Mouse (Mus musculus): ENCODE measurements at regions not wholly inside any gene's neighbourhood (a gene's known extent, or its start where the extent isn't known, plus 50 kb on each side); places are given as distances from the start of the nearest gene placed in this dataset.

DNA sequence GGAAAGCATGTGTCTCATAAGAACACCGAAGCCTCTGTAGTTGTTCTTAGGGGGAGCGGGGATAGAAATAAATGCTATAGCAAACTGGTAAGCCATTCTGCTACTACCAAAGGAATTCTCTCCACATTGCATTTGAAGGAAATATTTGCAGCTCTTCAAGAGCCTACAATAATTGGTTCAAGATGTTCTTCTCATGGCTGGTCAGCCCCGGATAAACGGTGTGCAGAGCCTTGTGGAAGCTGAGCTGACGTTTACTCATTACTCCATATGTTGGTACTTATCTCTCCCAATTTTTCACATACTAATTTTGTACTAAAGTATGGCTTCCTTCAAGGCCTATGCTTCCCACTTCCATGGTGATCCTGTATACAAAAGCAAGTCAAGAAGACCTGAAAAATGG, 317.0 kb downstream of the Tex13c3 start:
- Histone ChIP-seq H3K27ac (ENCODE audit: low read length) (no peak overlapping the region), H3K27me3 (ENCODE audit: control insufficient read depth, insufficient read depth, low read length) (no peaks in the 10 kb centered on the region), H3K4me1 (ENCODE audit: control insufficient read depth, insufficient read depth, low read length) (no peaks in the 10 kb centered on the region), H3K9me3 (replicated peaks; ENCODE audit: control insufficient read depth, low read length) (no peaks in the 10 kb centered on the region), H3K4me3 (ENCODE audit: low read length) (no peak overlapping the region), H3K4me2 (ENCODE audit: low read depth, low read length) (no peak overlapping the region), H3K9ac (ENCODE audit: low read length) (no peak overlapping the region), H3K36me3 (ENCODE audit: control insufficient read depth, insufficient read depth) (no peaks in the 10 kb centered on the region)
- WGBS = 83% methylated on average over 5 of the region's 5 CpGs
- ATAC-seq (replicated peaks; ENCODE audit: extremely low read depth, insufficient read depth, low FRiP score) = no peak

DNA sequence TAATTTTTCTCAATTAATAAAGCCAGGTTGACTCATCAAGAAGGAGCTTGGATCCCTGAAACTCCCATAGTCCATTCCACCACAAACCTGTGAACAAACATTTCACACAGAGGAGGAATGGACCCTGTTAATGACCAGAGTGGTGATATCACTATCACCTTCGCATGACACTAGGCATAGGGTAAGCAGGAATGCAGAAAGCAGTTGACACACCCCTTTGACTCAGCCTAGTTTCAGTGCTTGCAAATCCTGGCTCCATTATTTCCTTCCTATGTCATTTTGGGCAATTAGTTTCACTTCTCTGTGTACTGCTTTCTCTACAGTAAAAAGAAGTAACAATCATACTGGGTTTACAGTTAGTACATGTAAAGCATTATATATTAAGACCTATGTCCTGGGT, 318.2 kb downstream of the Tex13c3 start:
- no peak for ATAC-seq (replicated peaks; ENCODE audit: extremely low read depth, insufficient read depth, low FRiP score)
- Histone ChIP-seq H3K27ac (ENCODE audit: low read length) (no peak overlapping the region), H3K9me3 (replicated peaks; ENCODE audit: control insufficient read depth, low read length) (no peaks in the 10 kb centered on the region), H3K4me1 (ENCODE audit: control insufficient read depth, insufficient read depth, low read length) (no peaks in the 10 kb centered on the region), H3K4me3 (ENCODE audit: low read length) (no peak overlapping the region), H3K27me3 (ENCODE audit: control insufficient read depth, insufficient read depth, low read length) (no peaks in the 10 kb centered on the region), H3K9ac (ENCODE audit: low read length) (no peak overlapping the region), H3K4me2 (ENCODE audit: low read depth, low read length) (no peak overlapping the region), H3K36me3 (ENCODE audit: control insufficient read depth, insufficient read depth) (no peaks in the 10 kb centered on the region)
- 35% methylated on average over 1 of the region's 1 CpGs for WGBS

DNA sequence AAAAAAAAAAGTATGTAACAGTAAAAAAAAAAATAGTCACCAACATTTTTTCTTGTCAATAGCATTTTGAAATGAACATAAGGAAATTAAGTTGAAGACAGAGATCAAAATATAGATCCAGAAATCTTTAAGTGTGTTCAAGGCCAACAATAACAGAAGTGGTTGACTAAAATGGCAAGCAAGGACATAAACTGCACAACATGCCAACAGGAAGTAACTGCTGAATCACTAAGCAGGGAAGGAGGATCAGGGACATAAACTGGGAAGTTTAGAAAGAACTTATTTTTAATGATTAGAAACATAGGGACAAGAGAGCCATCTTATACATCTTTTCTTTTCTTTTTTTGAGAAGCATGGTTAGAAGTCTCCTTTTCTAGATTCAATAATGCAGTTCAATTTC, 318.8 kb downstream of the Tex13c3 start:
- Histone ChIP-seq H3K4me3 (ENCODE audit: low read length) (no peak overlapping the region), H3K9me3 (replicated peaks; ENCODE audit: control insufficient read depth, low read length) (no peaks in the 10 kb centered on the region), H3K27ac (ENCODE audit: low read length) (no peak overlapping the region)

DNA sequence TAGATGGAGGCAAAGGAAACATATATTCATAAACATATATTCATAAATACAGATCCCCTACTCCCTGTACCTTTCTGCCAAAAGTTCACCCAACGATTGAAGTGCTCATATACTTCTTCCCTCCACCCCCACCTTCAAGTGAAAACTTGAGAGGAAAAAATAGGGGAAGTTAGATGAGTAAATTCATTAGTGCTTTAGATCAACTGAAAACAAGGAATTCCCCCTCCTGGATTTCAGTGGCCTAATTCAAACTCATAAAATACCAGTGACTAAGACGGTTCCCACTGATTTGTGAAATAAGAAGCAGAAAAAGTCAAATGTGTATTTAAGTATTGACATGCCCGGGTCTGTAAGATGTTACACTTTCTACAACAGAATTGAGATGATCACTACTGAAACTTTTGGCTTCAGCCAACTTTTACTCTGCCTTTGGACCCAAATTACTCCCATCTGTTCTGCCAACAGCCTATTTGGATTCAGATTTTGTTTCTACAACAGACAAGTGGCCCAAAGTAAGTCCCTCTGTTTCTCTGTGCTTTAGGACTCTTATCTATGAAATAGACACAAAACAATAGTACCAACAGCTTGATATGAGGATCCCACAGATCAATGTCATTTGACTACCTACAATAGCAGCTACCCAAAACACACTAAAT, 320.7 kb downstream of the Tex13c3 start:
- WGBS = 63% methylated on average over 3 of the region's 3 CpGs
- no peak for ATAC-seq (replicated peaks; ENCODE audit: extremely low read depth, insufficient read depth, low FRiP score)
- Histone ChIP-seq H3K9me3 (replicated peaks; ENCODE audit: control insufficient read depth, low read length) (no peaks in the 10 kb centered on the region), H3K4me1 (ENCODE audit: control insufficient read depth, insufficient read depth, low read length) (no peaks in the 10 kb centered on the region), H3K4me3 (ENCODE audit: low read length) (no peak overlapping the region), H3K4me2 (ENCODE audit: low read depth, low read length) (no peak overlapping the region), H3K36me3 (ENCODE audit: control insufficient read depth, insufficient read depth) (no peaks in the 10 kb centered on the region), H3K27me3 (ENCODE audit: control insufficient read depth, insufficient read depth, low read length) (no peaks in the 10 kb centered on the region), H3K9ac (ENCODE audit: low read length) (no peak overlapping the region), H3K27ac (ENCODE audit: low read length) (no peak overlapping the region)

More for the DNA sequence above, 318.8 kb downstream of the Tex13c3 start:
- ATAC-seq (replicated peaks; ENCODE audit: extremely low read depth, insufficient read depth, low FRiP score) = no peak
- no peaks in the 10 kb centered on the region for H3K4me1 ChIP-seq (ENCODE audit: control insufficient read depth, insufficient read depth, low read length)
- H3K36me3 ChIP-seq (ENCODE audit: control insufficient read depth, insufficient read depth) = no peaks in the 10 kb centered on the region
- no peaks in the 10 kb centered on the region for H3K27me3 ChIP-seq (ENCODE audit: control insufficient read depth, insufficient read depth, low read length)
- no peak overlapping the region for H3K9ac ChIP-seq (ENCODE audit: low read length)
- H3K4me2 ChIP-seq (ENCODE audit: low read depth, low read length) = no peak overlapping the region

DNA sequence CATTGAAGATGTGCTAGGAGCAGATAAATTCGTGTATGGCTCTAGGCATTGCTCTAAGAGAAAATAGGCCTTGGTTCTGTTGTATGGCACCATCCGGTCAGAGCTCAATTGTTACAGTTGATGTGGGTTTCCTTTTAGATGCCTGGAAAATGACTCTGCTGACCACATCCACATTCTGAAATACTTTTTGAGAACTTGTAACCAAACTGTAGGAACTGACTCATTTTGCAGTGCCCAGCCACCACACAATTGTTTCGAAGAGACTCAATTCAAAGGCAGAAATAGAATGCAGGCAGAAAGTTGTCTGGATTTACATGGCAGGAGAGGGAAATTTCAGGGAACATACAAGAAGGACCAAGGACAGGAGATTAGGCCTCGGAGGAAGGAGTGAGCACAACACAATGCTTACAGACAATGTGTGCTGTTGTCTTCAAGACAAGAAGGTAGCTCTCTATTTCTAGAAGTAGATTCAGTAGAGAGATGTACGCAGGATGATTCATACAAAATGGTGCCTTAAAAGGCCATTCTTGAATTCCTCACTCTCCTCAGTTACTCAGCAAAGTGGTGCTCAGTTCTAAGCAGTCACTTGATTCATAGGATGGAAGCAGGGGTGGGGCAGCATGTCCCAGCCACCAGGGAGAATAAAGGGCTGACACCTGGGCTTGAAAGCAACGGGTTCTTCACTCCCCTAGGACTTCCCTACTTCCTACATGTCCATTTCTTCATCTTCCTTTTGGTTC, 323.5 kb downstream of the Tex13c3 start:
- Histone ChIP-seq H3K36me3 (ENCODE audit: control insufficient read depth, insufficient read depth) (no peaks in the 10 kb centered on the region), H3K4me3 (ENCODE audit: low read length) (no peak overlapping the region), H3K27ac (ENCODE audit: low read length) (no peak overlapping the region), H3K4me1 (ENCODE audit: control insufficient read depth, insufficient read depth, low read length) (no peaks in the 10 kb centered on the region), H3K9ac (ENCODE audit: low read length) (no peak overlapping the region), H3K27me3 (ENCODE audit: control insufficient read depth, insufficient read depth, low read length) (no peaks in the 10 kb centered on the region), H3K4me2 (ENCODE audit: low read depth, low read length) (no peak overlapping the region), H3K9me3 (replicated peaks; ENCODE audit: control insufficient read depth, low read length) (no peaks in the 10 kb centered on the region)
- ATAC-seq (replicated peaks; ENCODE audit: extremely low read depth, insufficient read depth, low FRiP score) = no peak
- WGBS = 70% methylated on average over 6 of the region's 6 CpGs

DNA sequence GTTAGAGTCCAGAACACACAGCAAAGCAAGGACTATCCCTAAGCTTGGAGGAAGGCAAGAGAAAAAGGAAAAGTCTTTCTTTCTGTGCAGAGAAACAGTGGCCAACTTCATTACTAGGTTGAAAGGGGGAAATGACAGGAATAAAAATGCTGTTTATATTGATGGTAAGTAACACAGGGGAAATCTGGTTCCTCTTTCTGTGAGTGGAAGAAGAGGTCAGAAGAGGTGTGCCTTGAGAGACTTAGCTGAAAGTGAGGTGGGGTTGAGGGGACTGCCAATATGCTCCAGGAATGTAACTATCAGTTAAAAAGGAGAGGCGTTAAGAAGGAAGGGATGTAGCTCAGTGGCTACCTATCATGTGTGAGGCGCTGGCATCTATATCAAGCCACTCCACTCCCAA, 327.5 kb downstream of the Tex13c3 start:
- Histone ChIP-seq H3K9ac (ENCODE audit: low read length) (no peak overlapping the region), H3K36me3 (ENCODE audit: control insufficient read depth, insufficient read depth) (no peaks in the 10 kb centered on the region), H3K27ac (ENCODE audit: low read length) (no peak overlapping the region), H3K4me1 (ENCODE audit: control insufficient read depth, insufficient read depth, low read length) (no peaks in the 10 kb centered on the region), H3K9me3 (replicated peaks; ENCODE audit: control insufficient read depth, low read length) (no peaks in the 10 kb centered on the region), H3K4me2 (ENCODE audit: low read depth, low read length) (no peak overlapping the region), H3K4me3 (ENCODE audit: low read length) (no peak overlapping the region), H3K27me3 (ENCODE audit: control insufficient read depth, insufficient read depth, low read length) (no peaks in the 10 kb centered on the region)
- 54% methylated on average over 2 of the region's 2 CpGs for WGBS
- ATAC-seq (replicated peaks; ENCODE audit: extremely low read depth, insufficient read depth, low FRiP score) = no peak

DNA sequence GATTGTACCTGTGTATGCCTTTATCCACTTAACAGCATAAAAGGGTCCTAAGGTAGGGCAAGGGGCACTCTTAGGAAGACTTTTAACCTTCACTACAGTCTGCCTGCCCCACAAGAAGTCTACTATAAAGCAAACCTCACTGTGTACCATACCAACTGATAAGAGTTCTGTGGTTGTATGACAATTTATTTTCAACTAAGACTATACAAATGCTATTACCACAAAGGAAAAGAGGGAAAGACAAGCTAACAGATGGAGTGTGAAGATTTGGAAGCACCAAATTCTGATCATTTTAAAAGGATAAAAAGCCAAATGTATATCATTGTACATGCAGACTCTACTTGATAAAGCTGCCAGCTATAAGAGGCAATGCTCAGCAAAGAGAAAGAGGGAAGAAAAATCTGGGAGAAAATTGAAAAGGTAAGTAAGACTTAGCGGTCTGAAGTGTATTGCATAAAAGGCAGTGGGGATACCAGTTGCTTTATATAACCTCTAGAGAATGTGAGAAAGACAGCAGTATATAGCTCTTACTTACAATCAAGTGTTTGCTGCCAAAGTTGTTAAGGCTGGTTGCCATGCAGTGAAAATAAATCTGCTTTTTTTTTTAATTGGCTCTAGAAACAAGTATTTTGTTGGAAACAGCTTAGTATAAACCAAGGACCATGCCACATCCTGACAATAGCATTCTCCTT, 328.8 kb downstream of the Tex13c3 start:
- Histone ChIP-seq H3K4me2 (ENCODE audit: low read depth, low read length) (no peak overlapping the region), H3K9ac (ENCODE audit: low read length) (no peak overlapping the region), H3K4me3 (ENCODE audit: low read length) (no peak overlapping the region), H3K27ac (ENCODE audit: low read length) (no peak overlapping the region), H3K36me3 (ENCODE audit: control insufficient read depth, insufficient read depth) (no peaks in the 10 kb centered on the region), H3K4me1 (ENCODE audit: control insufficient read depth, insufficient read depth, low read length) (no peaks in the 10 kb centered on the region), H3K27me3 (ENCODE audit: control insufficient read depth, insufficient read depth, low read length) (no peaks in the 10 kb centered on the region), H3K9me3 (replicated peaks; ENCODE audit: control insufficient read depth, low read length) (no peaks in the 10 kb centered on the region)
- no peak for ATAC-seq (replicated peaks; ENCODE audit: extremely low read depth, insufficient read depth, low FRiP score)
- 86% methylated on average over 1 of the region's 1 CpGs for WGBS

DNA sequence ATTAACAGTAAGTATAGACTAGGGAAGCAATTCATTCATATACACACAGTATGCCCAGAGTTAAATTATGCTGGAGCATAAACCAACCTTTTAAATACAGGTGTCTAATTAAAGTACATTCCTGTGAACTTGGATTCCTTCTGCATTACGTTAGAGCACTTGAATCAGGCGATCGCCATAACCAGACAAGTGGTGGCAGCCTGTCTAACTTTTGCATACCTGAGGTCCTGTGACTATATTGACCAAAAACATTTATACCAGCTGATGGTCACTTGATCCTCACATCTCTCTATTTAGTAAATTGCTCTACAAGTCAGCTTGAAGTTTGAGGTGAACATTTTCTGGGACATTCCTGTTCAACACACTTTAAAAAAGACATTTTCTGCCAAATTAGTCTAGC, 330.5 kb downstream of the Tex13c3 start:
- no peak overlapping the region for H3K9ac ChIP-seq (ENCODE audit: low read length)
- no peak for ATAC-seq (replicated peaks; ENCODE audit: extremely low read depth, insufficient read depth, low FRiP score)

DNA sequence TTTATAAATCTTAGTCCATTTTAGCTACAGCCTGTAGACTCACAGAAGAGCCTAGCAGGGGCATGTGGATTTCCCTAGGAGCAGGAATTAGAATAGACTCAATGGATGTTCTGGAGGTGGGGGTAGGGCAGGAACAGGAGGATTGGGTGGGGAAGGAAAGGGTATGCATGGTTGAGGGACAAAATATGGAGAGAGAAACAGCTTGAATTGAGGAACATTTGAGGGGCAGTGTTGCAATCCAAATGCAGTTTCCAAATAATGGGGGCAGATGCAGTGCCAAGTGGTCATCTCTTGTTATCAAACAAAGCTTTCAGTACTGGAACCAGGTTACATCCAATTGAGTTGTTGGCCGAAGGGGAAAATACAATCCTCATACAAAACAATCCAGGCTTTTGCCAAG, 332.4 kb downstream of the Tex13c3 start:
- no peak overlapping the region for H3K4me3 ChIP-seq (ENCODE audit: low read length)
- H3K9me3 ChIP-seq (replicated peaks; ENCODE audit: control insufficient read depth, low read length) = no peaks in the 10 kb centered on the region
- no peak for ATAC-seq (replicated peaks; ENCODE audit: extremely low read depth, insufficient read depth, low FRiP score)
- no peaks in the 10 kb centered on the region for H3K36me3 ChIP-seq (ENCODE audit: control insufficient read depth, insufficient read depth)
- H3K4me2 ChIP-seq (ENCODE audit: low read depth, low read length) = no peak overlapping the region
- H3K27ac ChIP-seq (ENCODE audit: low read length) = no peak overlapping the region
- no peaks in the 10 kb centered on the region for H3K27me3 ChIP-seq (ENCODE audit: control insufficient read depth, insufficient read depth, low read length)
- H3K9ac ChIP-seq (ENCODE audit: low read length) = no peak overlapping the region
- no peaks in the 10 kb centered on the region for H3K4me1 ChIP-seq (ENCODE audit: control insufficient read depth, insufficient read depth, low read length)
- WGBS = 85% methylated on average over 1 of the region's 1 CpGs

More for the DNA sequence above, 330.5 kb downstream of the Tex13c3 start:
- H3K27ac ChIP-seq (ENCODE audit: low read length) = no peak overlapping the region
- no peaks in the 10 kb centered on the region for H3K9me3 ChIP-seq (replicated peaks; ENCODE audit: control insufficient read depth, low read length)
- 69% methylated on average over 3 of the region's 3 CpGs for WGBS
- no peak overlapping the region for H3K4me3 ChIP-seq (ENCODE audit: low read length)
- H3K36me3 ChIP-seq (ENCODE audit: control insufficient read depth, insufficient read depth) = no peaks in the 10 kb centered on the region
- no peaks in the 10 kb centered on the region for H3K4me1 ChIP-seq (ENCODE audit: control insufficient read depth, insufficient read depth, low read length)
- no peak overlapping the region for H3K4me2 ChIP-seq (ENCODE audit: low read depth, low read length)
- H3K27me3 ChIP-seq (ENCODE audit: control insufficient read depth, insufficient read depth, low read length) = no peaks in the 10 kb centered on the region

Measured in heart, embryonic 16.5 days (tissue).